Mouse (Mus musculus) CH12.LX (cell line): Measurements from ENCODE around the gene Olfr524. TPM values are rescaled to one million over a fixed set of nuclear protein-coding genes. Genes with fewer than 3 reads are reported as not detected.

Source experiments
- DNase-seq: peaks from one replicate; pipeline ENCODE4 v3.0.0-alpha.2; 2013; ENCODE audit errors: extremely low read depth
- H3K27ac ChIP-seq: 2 replicates; pipeline ENCODE4 v1.5.1; 2012; ENCODE audit warnings: low read depth, mild to moderate bottlenecking, control low read depth, moderate library complexity; ENCODE audit not compliant: insufficient read depth
- H3K27me3 ChIP-seq: replicated peaks from 2 replicates; pipeline ENCODE3; 2012; ENCODE audit warnings: inconsistent platforms
- H3K36me3 ChIP-seq, 2 experiments: replicated peaks in 1 of 2; 2 replicates each; pipeline versions ENCODE3 to v1.6.1; 2012; ENCODE audit warnings: inconsistent platforms in 1 of 2, low read length in 1 of 2, mild to moderate bottlenecking in 1 of 2, mixed read lengths in 1 of 2, moderate library complexity in 1 of 2; ENCODE audit not compliant: control insufficient read depth in 1 of 2, insufficient read depth in 1 of 2
- H3K4me1 ChIP-seq, 2 experiments: 2 replicates each; pipeline ENCODE4 v1.6.1; 2012; ENCODE audit warnings: inconsistent platforms in 1 of 2, moderate library complexity in 1 of 2; ENCODE audit not compliant: insufficient read depth in 2 of 2, control insufficient read depth in 1 of 2
- H3K4me2 ChIP-seq: 2 replicates; pipeline ENCODE4 v1.6.1; 2012; ENCODE audit warnings: low read depth, mild to moderate bottlenecking, control low read depth; ENCODE audit not compliant: poor library complexity, insufficient read depth, severe bottlenecking
- H3K4me3 ChIP-seq, 3 experiments: fragments of 150-350 bp in 1 of 3; sonication (generic) in 1 of 3; replicated peaks in 1 of 3; 2 replicates each; pipeline versions ENCODE3 to v1.5.1; 2011 to 2012; ENCODE audit warnings: low read depth in 2 of 3, low read length in 2 of 3, mild to moderate bottlenecking in 2 of 3, moderate library complexity in 2 of 3, control low read depth in 1 of 3, improper control_type of control experiment in 1 of 3, inconsistent platforms in 1 of 3, mixed read lengths in 1 of 3; ENCODE audit not compliant: poor library complexity in 1 of 3
- H3K79me2 ChIP-seq: replicated peaks from 2 replicates; pipeline ENCODE4 v1.6.1; 2012; ENCODE audit warnings: mild to moderate bottlenecking, moderate library complexity; ENCODE audit not compliant: control insufficient read depth, poor library complexity, insufficient read depth, severe bottlenecking; ENCODE audit errors: extremely low read depth
- H3K9ac ChIP-seq: 2 replicates; pipeline ENCODE4 v1.6.1; 2012; ENCODE audit warnings: low read depth, mild to moderate bottlenecking, control low read depth, moderate library complexity; ENCODE audit not compliant: insufficient read depth
- H3K9me3 ChIP-seq: replicated peaks from 2 replicates; pipeline ENCODE3; 2012; ENCODE audit warnings: low read length, inconsistent platforms, mixed read lengths
- BHLHE40 ChIP-seq: IDR thresholded peaks from 2 replicates; pipeline ENCODE4 v1.6.1; 2011; ENCODE audit warnings: mild to moderate bottlenecking, low read depth, low read length, improper control_type of control experiment
- CHD1 ChIP-seq: IDR thresholded peaks from 2 replicates; pipeline ENCODE4 v1.6.1; 2012; ENCODE audit warnings: low read depth, low read length, improper control_type of control experiment, inconsistent platforms
- E2F4 ChIP-seq: IDR thresholded peaks from 2 replicates; pipeline ENCODE4 v1.6.1; 2011; ENCODE audit warnings: low read depth, low read length, improper control_type of control experiment; ENCODE audit not compliant: insufficient replicate concordance
- ELF1 ChIP-seq: IDR thresholded peaks from 2 replicates; pipeline ENCODE4 v1.6.1; 2014; ENCODE audit warnings: low read depth, mild to moderate bottlenecking, inconsistent platforms, low read length, improper control_type of control experiment
- ETS1 ChIP-seq: conservative IDR thresholded peaks from 2 replicates; pipeline ENCODE4 v1.6.1; 2012; ENCODE audit warnings: low read depth, mild to moderate bottlenecking, inconsistent platforms, low read length, improper control_type of control experiment, moderate library complexity
- GABPA ChIP-seq: IDR thresholded peaks from 2 replicates; pipeline ENCODE4 v1.6.1; 2012; ENCODE audit warnings: low read depth, low read length, improper control_type of control experiment, inconsistent platforms; ENCODE audit not compliant: insufficient replicate concordance
- IRF4 ChIP-seq: IDR thresholded peaks from 2 replicates; pipeline ENCODE4 v1.6.1; 2014; ENCODE audit warnings: low read depth, mild to moderate bottlenecking, inconsistent platforms, low read length, improper control_type of control experiment
- JUND ChIP-seq: conservative IDR thresholded peaks from 2 replicates; pipeline ENCODE4 v1.6.1; 2011; ENCODE audit warnings: low read depth, low read length, improper control_type of control experiment
- MAFK ChIP-seq: IDR thresholded peaks from 2 replicates; pipeline ENCODE4 v1.6.1; 2011; ENCODE audit warnings: low read length, improper control_type of control experiment; ENCODE audit not compliant: insufficient replicate concordance
- MAX ChIP-seq: IDR thresholded peaks from 2 replicates; pipeline ENCODE4 v1.6.1; 2011; ENCODE audit warnings: low read length, improper control_type of control experiment
- MAZ ChIP-seq: IDR thresholded peaks from 2 replicates; pipeline ENCODE4 v1.6.1; 2012; ENCODE audit warnings: low read depth, mild to moderate bottlenecking, inconsistent platforms, low read length, improper control_type of control experiment, moderate library complexity
- MEF2A ChIP-seq: IDR thresholded peaks from 2 replicates; pipeline ENCODE4 v1.6.1; 2014; ENCODE audit warnings: low read depth, mild to moderate bottlenecking, inconsistent platforms, low read length, improper control_type of control experiment, borderline replicate concordance
- MXI1 ChIP-seq: IDR thresholded peaks from 2 replicates; pipeline ENCODE4 v1.6.1; 2011; ENCODE audit warnings: mild to moderate bottlenecking, low read depth, low read length, improper control_type of control experiment
- MYC ChIP-seq: IDR thresholded peaks from 2 replicates; pipeline ENCODE4 v1.6.1; 2011; ENCODE audit warnings: low read depth, mild to moderate bottlenecking, improper control_type of control experiment, low read length
- NRF1 ChIP-seq: IDR thresholded peaks from 2 replicates; pipeline ENCODE4 v1.6.1; 2014; ENCODE audit warnings: low read depth, mild to moderate bottlenecking, inconsistent platforms, low read length, improper control_type of control experiment, moderate library complexity
- PAX5 ChIP-seq: IDR thresholded peaks from 2 replicates; pipeline ENCODE4 v1.6.1; 2012; ENCODE audit warnings: low read length, inconsistent platforms, mixed read lengths
- POLR2A ChIP-seq: IDR thresholded peaks from 2 replicates; pipeline ENCODE4 v1.6.1; 2011; ENCODE audit warnings: low read depth, mild to moderate bottlenecking, improper control_type of control experiment, low read length
- USF1 ChIP-seq: IDR thresholded peaks from 2 replicates; pipeline ENCODE4 v1.6.1; 2014; ENCODE audit warnings: low read depth, mild to moderate bottlenecking, inconsistent platforms, low read length, improper control_type of control experiment
- ZKSCAN1 ChIP-seq: IDR thresholded peaks from 2 replicates; pipeline ENCODE4 v1.6.1; 2012; ENCODE audit warnings: low read depth, inconsistent platforms, low read length, improper control_type of control experiment, borderline replicate concordance
- ZMIZ1 ChIP-seq: IDR thresholded peaks from 2 replicates; pipeline ENCODE4 v1.6.1; 2012; ENCODE audit warnings: low read depth, mild to moderate bottlenecking, inconsistent platforms, low read length, improper control_type of control experiment
- ZNF384 ChIP-seq: IDR thresholded peaks from 2 replicates; pipeline ENCODE4 v1.6.1; 2012; ENCODE audit warnings: low read depth, low read length, improper control_type of control experiment, inconsistent platforms
- dilution Hi-C: fragments of 300-500 bp; cut with MboI; formaldehyde crosslinking; loops from 2 replicates; pipeline ENCODE4 v1.14.3; 2020; ENCODE audit warnings: low sequenced_read_pairs; ENCODE audit not compliant: extremely low pct_unique_long_range_greater_than_20kb, extremely low pct_ligation_motif_present
- in situ Hi-C: fragments of 300-500 bp; cut with MboI; formaldehyde crosslinking; loops from 3 replicates; pipeline ENCODE4 v1.14.3; 2019; ENCODE audit warnings: low sequenced_read_pairs, low pct_ligation_motif_present, low pct_unique_long_range_greater_than_20kb, mixed read lengths
- polyA plus RNA-seq: library from polyadenylated mRNA; unstranded; fragments of >175 nt; gene quantifications from 2 replicates; pipeline ENCODE4 v1.2.1, GENCODE M21; 2012; ENCODE audit warnings: low read depth; ENCODE audit not compliant: insufficient read length
- total RNA-seq, 2 experiments: library from RNA; depleted of rRNA; stranded (reverse); fragments of 300-350 nt in 1 of 2; fragments of >200 nt in 1 of 2; gene quantifications; 2 replicates each; pipeline ENCODE4 v1.2.3; 2012 to 2014

Gene Olfr524
- total and polyA plus RNA-seq, 3 experiments: not detected

DNA sequence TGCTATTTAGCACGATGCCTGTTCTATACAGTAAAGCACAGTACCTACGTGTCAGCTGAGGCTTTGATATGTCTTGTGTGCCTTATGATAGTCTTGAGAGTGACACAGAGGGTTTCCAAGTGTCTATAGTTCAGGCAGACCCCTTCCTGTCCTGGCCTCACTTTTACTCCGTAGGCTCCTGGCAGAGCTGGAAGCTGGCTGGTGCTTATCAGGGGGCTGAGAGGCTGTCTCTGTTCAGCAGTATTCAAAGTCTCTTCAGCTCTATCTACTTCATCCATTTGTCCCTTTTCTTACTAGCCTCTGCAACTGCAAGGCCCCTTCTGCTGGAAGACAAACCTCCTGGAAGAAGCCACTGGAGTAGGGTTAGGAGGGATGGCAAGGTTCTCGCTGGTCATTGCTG lies 4.7 kb downstream of the Olfr524 start:
- no peaks in the 10 kb centered on the region for H3K9me3 ChIP-seq
- no peaks in the 10 kb centered on the region for H3K36me3 ChIP-seq
- H3K79me2 ChIP-seq: no peaks in the 10 kb centered on the region
- in situ Hi-C loops: no loop called here
- no peak for TF ChIP-seq MAZ
- no peak for TF ChIP-seq MAFK
- no peak for TF ChIP-seq BHLHE40
- TF ChIP-seq CHD1: no peak
- no peak for TF ChIP-seq MYC
- H3K4me3 ChIP-seq: no peak overlapping the region
- H3K27ac ChIP-seq: no peak overlapping the region
- H3K4me2 ChIP-seq: no peak overlapping the region
- DNase-seq: no peak
- no peaks in the 10 kb centered on the region for H3K4me1 ChIP-seq
- H3K27me3 ChIP-seq: peaks cover 98% of the 10 kb centered on the region
- dilution Hi-C loops: no loop called here
- H3K9ac ChIP-seq: no peak overlapping the region

DNA sequence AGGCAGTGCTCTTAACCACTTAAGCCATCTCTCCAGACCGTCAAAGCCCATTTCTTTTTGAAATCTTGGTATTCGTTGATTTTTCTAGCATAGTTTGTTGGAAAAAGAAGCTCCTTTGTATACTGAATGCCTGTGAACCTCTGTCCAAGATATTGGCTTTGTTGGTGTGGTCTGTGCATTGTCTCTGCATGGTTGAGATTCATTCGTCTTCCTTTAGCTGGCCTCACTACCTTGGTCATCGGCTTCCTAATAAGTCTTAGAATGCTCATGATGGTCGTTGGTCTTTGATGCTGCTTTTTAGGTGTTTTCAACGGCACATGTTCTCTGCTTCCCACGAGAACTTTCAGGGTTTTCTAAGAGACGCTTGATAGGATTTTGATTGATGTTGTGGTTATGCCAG lies 9.8 kb downstream of the Olfr524 start:
- in situ Hi-C loops (loop anchor here (25.0 kb wide), 1 partner anchor 591 kb away; the partner anchor contains the start of gene Syce1), dilution Hi-C loops (no loop called here)
- Histone ChIP-seq H3K4me1 (no peaks in the 10 kb centered on the region), H3K4me2 (no peak overlapping the region), H3K4me3 (no peak overlapping the region), H3K27ac (no peak overlapping the region), H3K9me3 (no peaks in the 10 kb centered on the region), H3K79me2 (no peaks in the 10 kb centered on the region), H3K36me3 (no peaks in the 10 kb centered on the region), H3K27me3 (peaks cover 86% of the 10 kb centered on the region), H3K9ac (no peak overlapping the region)
- DNase-seq: no peak
- TF ChIP-seq NRF1 (no peak), ZKSCAN1 (no peak), ZMIZ1 (no peak), USF1 (no peak), POLR2A (no peak), MAZ (no peak), ZNF384 (no peak), MAFK (no peak), ELF1 (no peak), BHLHE40 (no peak), GABPA (no peak), PAX5 (no peak), MAX (no peak), IRF4 (no peak), ETS1 (no peak), JUND (no peak), MEF2A (no peak), MXI1 (no peak), E2F4 (no peak)
